Mouse (Mus musculus): ENCODE data around the gene Sp6.

DNA sequence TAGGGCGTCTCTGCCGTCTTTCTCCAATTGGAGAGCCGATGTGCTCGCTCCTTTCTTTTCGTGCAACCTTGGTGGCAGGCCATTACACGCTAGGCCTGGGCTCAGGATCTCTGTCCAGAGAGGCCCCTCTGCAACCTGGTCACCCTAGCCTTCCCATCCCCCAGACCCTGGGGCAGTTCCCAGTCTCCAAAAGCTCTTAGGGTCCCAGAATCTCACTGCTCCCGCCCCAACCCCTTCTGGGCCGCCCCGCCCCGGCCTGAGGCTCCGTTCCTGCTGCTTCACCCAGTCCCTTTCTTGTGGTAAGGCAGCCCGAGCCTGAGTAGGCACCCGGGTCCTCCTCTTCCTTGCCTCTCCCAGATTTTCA lies 6.1 kb downstream of the Sp6 start:
- TF ChIP-seq CTCF (conservative IDR thresholded peaks at IDR 0.05; ENCODE audit: insufficient read depth, insufficient read length, low read depth, low read length), result no peak
- TF ChIP-seq POLR2A (IDR thresholded peaks at IDR 0.05; ENCODE audit: low read depth, low read length), result no peak

Measured in kidney, adult 2 months (tissue).